Mouse (Mus musculus) neural tube, embryonic 14.5 days (tissue): ENCODE measurements around the gene Wnt10a. TPM values are rescaled to one million over a fixed set of nuclear protein-coding genes. Genes with fewer than 3 reads are reported as not detected.
A peak's percentile ranks its signal among the peaks of the same experiment; 100 is the strongest.

Experiments used
- ATAC-seq: fragments of 200-750 bp; cut with Nextera tagmentation; 2 replicates; pipeline ENCODE4 v1.8.0; 2017; ENCODE audit warnings: low read depth, mild to moderate bottlenecking, moderate TSS enrichment, moderate library complexity
- H3K27ac ChIP-seq: fragments of 300-500 bp; sonication (generic); 2 replicates; pipeline ENCODE4 v1.5.1; 2014; ENCODE audit warnings: low read depth, mild to moderate bottlenecking, control low read depth, low read length, moderate library complexity, mixed read lengths
- H3K27me3 ChIP-seq: fragments of 300-500 bp; sonication (generic); 2 replicates; pipeline ENCODE4 v1.6.1; 2014; ENCODE audit warnings: low read length; ENCODE audit not compliant: control insufficient read depth, insufficient read depth
- H3K36me3 ChIP-seq: fragments of 300-500 bp; sonication (generic); 2 replicates; pipeline ENCODE4 v1.6.1; 2014; ENCODE audit warnings: low read length, mixed read lengths; ENCODE audit not compliant: control insufficient read depth, insufficient read depth
- H3K4me1 ChIP-seq: fragments of 300-500 bp; sonication (generic); 2 replicates; pipeline ENCODE4 v1.6.1; 2014; ENCODE audit warnings: low read length; ENCODE audit not compliant: control insufficient read depth, insufficient read depth
- H3K4me2 ChIP-seq: fragments of 300-500 bp; sonication (generic); 2 replicates; pipeline ENCODE4 v1.6.1; 2014; ENCODE audit warnings: mild to moderate bottlenecking, low read depth, low read length, control low read depth
- H3K4me3 ChIP-seq: fragments of 300-500 bp; sonication (generic); 2 replicates; pipeline ENCODE4 v1.5.1; 2014; ENCODE audit warnings: low read depth, low read length, control low read depth, mixed read lengths
- H3K9ac ChIP-seq: fragments of 300-500 bp; sonication (generic); replicated peaks from 2 replicates; pipeline ENCODE4 v1.6.1; 2014; ENCODE audit warnings: low read depth, mild to moderate bottlenecking, control low read depth, low read length, mixed read lengths
- H3K9me3 ChIP-seq: fragments of 300-500 bp; sonication (generic); 2 replicates; pipeline ENCODE4 v1.6.1; 2016; ENCODE audit warnings: low read length; ENCODE audit not compliant: control insufficient read depth
- WGBS: fragments of 180-500 bp; shearing (Covaris S2); extraction: QIAGEN DNeasy Blood & Tissue Kit; methylation state at CpG from one replicate; pipeline ENCODE4 v1.1.7; 2014; 5-methylcytosine and 5-hydroxymethylcytosine counted together
- polyA plus RNA-seq: library from polyadenylated mRNA; unstranded; fragments of >200 nt; fragmentation: Nextera tagmentation; extraction: Ambion mirVana; gene quantifications from 2 replicates; pipeline ENCODE4 v1.2.1, GENCODE M21; 2014

Gene Wnt10a
- polyA plus RNA-seq, 1 experiment from 2014 or later, result not detected

GRCm38 (mm10) chr1:74792831-74793660, 1.7 kb downstream of the Wnt10a start:
- Histone ChIP-seq H3K27ac (no peak overlapping the region), H3K4me2 (no peak overlapping the region), H3K27me3 (peaks cover 51% of the 10 kb centered on the region), H3K36me3 (no peaks in the 10 kb centered on the region), H3K9ac (no peak overlapping the region), H3K9me3 (no peaks in the 10 kb centered on the region), H3K4me3 (no peak overlapping the region), H3K4me1 (peaks cover 21% of the 10 kb centered on the region)
- 18% methylated on average over 19 of the region's 19 CpGs for WGBS
- ATAC-seq, result no peak

DNA sequence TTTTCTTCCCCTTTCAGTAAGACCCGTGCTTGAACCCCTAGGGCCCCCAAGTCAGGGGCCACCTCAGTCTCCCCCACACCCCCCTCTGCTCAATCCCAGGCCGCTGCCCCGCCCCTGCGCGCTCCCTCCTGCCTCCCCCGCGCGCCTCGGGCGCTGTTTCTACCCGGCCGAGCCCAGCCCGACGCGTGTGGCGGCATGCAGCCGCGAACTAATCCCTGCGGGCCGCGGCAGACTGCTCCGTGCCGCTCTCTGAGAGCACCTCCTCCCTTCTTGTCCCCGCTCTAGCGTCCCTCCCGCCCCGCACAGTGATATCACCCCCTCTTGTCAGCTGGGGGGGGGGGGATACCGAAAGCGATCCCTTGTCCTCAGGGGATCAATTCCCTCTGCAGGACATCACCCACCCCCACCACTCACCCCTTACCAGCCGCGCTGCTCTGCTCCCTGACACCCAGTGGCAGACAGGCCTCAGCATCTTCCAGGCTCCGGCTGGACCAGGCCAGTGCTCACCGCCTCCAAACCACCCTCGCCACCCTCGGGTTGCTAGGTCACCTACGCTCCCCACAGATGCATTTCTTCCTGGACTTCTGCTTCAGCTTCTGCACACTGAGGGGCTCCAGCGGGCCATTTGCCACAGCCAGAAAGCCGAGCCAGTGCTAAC, 3.3 kb downstream of the Wnt10a start:
- peak overlapping the region; percentile 11 for H3K9ac ChIP-seq
- H3K27me3 ChIP-seq, result peaks cover 46% of the 10 kb centered on the region
- WGBS, result 2% methylated on average over 37 of the region's 38 CpGs
- peaks cover 21% of the 10 kb centered on the region for H3K4me1 ChIP-seq
- no peaks in the 10 kb centered on the region for H3K9me3 ChIP-seq
- no peak overlapping the region for H3K27ac ChIP-seq
- peak overlapping the region; percentile 13; the same call in 1 of the 2 replicates for H3K4me3 ChIP-seq
- ATAC-seq, result peak; percentile 12; the same call in 1 of the 2 replicates
- H3K4me2 ChIP-seq, result peak overlapping the region; percentile 43
- no peaks in the 10 kb centered on the region for H3K36me3 ChIP-seq

- no peak overlapping the region; the same call in 1 of the 2 replicates for H3K4me2 ChIP-seq
- no peak overlapping the region for H3K9ac ChIP-seq
- WGBS, result 9% methylated on average over 9 of the region's 11 CpGs
- ATAC-seq, result no peak
- no peak overlapping the region for H3K27ac ChIP-seq
- peaks cover 47% of the 10 kb centered on the region for H3K27me3 ChIP-seq
- no peaks in the 10 kb centered on the region for H3K36me3 ChIP-seq
- H3K4me3 ChIP-seq, result no peak overlapping the region
- H3K4me1 ChIP-seq, result peaks cover 21% of the 10 kb centered on the region
- no peaks in the 10 kb centered on the region for H3K9me3 ChIP-seq
Observed at GRCm38 (mm10) chr1:74795145-74795529, 3.8 kb downstream of the Wnt10a start.

GRCm38 (mm10) chr1:74797459-74797858, 6.1 kb downstream of the Wnt10a start:
- peak; percentile 73 for ATAC-seq
- Histone ChIP-seq H3K4me2 (no peak overlapping the region), H3K9ac (no peak overlapping the region), H3K4me3 (no peak overlapping the region), H3K36me3 (no peaks in the 10 kb centered on the region), H3K27me3 (peaks cover 41% of the 10 kb centered on the region), H3K9me3 (no peaks in the 10 kb centered on the region), H3K4me1 (peaks cover 16% of the 10 kb centered on the region), H3K27ac (no peak overlapping the region)
- 6% methylated on average over 5 of the region's 5 CpGs for WGBS

DNA sequence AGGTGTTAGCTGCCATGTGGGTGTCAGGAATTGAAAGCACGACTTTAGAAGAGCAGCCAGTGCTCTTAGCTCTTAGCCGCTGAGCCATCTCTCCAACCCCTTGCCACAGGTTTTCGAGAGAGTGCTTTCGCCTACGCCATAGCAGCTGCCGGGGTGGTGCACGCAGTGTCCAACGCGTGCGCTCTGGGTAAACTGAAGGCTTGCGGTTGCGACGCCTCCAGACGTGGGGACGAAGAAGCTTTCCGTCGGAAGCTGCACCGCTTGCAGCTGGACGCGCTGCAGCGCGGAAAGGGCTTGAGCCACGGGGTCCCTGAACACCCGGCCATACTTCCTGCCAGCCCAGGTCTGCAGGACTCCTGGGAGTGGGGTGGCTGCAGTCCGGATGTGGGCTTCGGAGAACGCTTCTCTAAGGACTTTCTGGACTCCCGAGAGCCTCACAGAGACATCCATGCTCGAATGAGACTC, 9.1 kb downstream of the Wnt10a start:
- Histone ChIP-seq H3K9me3 (no peaks in the 10 kb centered on the region), H3K27ac (no peak overlapping the region), H3K4me1 (peaks cover 13% of the 10 kb centered on the region), H3K4me2 (peak overlapping the region; percentile 29), H3K9ac (no peak overlapping the region), H3K4me3 (peak overlapping the region; percentile 15; the same call in 1 of the 2 replicates), H3K36me3 (no peaks in the 10 kb centered on the region), H3K27me3 (peaks cover 37% of the 10 kb centered on the region)
- WGBS, result under 1% methylated on average over 29 of the region's 29 CpGs
- no peak for ATAC-seq

GRCm38 (mm10) chr1:74801631-74802140, 10.4 kb downstream of the Wnt10a start:
- ATAC-seq, result no peak
- no peaks in the 10 kb centered on the region for H3K36me3 ChIP-seq
- 24% methylated on average over 6 of the region's 6 CpGs for WGBS
- no peak overlapping the region for H3K27ac ChIP-seq
- H3K4me1 ChIP-seq, result peaks cover 16% of the 10 kb centered on the region
- no peak overlapping the region for H3K4me3 ChIP-seq
- H3K27me3 ChIP-seq, result peaks cover 36% of the 10 kb centered on the region
- H3K4me2 ChIP-seq, result no peak overlapping the region
- no peak overlapping the region for H3K9ac ChIP-seq
- H3K9me3 ChIP-seq, result no peaks in the 10 kb centered on the region

GRCm38 (mm10) chr1:74802795-74803656, 11.7 kb downstream of the Wnt10a start:
- H3K4me1 ChIP-seq, result peaks cover 27% of the 10 kb centered on the region
- peak overlapping the region; percentile 28; the same call in 1 of the 2 replicates for H3K27ac ChIP-seq
- H3K27me3 ChIP-seq, result peaks cover 36% of the 10 kb centered on the region

DNA sequence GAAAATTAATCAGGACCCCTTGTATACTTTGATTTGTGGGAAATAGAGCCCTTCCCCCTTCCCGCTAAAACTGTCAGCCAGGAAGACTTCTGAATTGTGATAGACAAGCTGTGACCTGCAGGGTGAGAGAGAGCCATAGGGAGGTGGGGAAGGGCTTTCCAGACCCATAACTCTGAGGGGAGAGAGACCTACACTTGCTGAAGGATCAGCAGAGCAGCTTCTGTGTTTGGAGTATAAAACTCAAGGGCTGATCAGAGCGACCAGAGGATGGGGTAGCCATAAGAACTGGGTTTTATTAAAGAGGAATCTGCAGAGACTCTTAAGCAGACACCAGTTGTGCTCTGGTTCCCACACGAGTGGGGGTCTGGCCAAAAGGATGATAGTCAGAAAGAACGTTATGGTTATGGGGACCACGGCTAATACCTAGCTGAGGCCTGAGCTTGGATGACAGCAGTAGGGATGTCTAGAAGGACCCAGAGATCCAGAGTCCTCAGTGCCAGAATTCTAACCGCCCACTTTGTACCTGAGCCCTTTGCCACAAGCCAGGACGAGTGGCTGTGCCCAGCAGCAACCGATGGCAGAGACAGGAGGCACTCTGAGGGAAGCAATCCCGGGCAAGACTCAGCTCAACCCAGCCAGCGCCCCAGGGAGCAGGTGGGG, 13.0 kb downstream of the Wnt10a start:
- 12% methylated on average over 10 of the region's 10 CpGs for WGBS
- H3K4me1 ChIP-seq, result peaks cover 27% of the 10 kb centered on the region
- no peaks in the 10 kb centered on the region for H3K9me3 ChIP-seq
- ATAC-seq, result no peak
- no peak overlapping the region for H3K27ac ChIP-seq
- H3K9ac ChIP-seq, result no peak overlapping the region
- H3K27me3 ChIP-seq, result peaks cover 36% of the 10 kb centered on the region
- H3K4me3 ChIP-seq, result no peak overlapping the region
- H3K4me2 ChIP-seq, result no peak overlapping the region
- H3K36me3 ChIP-seq, result no peaks in the 10 kb centered on the region

More at GRCm38 (mm10) chr1:74802795-74803656, 11.7 kb downstream of the Wnt10a start:
- H3K9ac ChIP-seq, result peak overlapping the region; percentile 46
- WGBS, result under 1% methylated on average over 57 of the region's 57 CpGs
- peak overlapping the region; percentile 91 for H3K4me2 ChIP-seq
- ATAC-seq, result peak; percentile 75
- H3K36me3 ChIP-seq, result no peaks in the 10 kb centered on the region
- peak overlapping the region; percentile 42 for H3K4me3 ChIP-seq
- H3K9me3 ChIP-seq, result no peaks in the 10 kb centered on the region
